Mouse (Mus musculus): ENCODE data around the gene Cpt2. TPM values are rescaled to one million over a fixed set of nuclear protein-coding genes. Genes with fewer than 3 reads are reported as not detected.

Cpt2 gene
- polyA plus RNA-seq (2012; rRNA removed), result 14.1 and 15.6 TPM in 2 replicates

GRCm38 (mm10) chr4:107923145-107923802, at the start of gene Cpt2:
TSS of gene Cpt2 (minus strand) at chr4:107923610.
- peak; percentile 95 for DNase-seq (ENCODE audit: low read depth)
- TF ChIP-seq CTCF (IDR thresholded peaks at IDR 0.05; ENCODE audit: borderline replicate concordance, extremely low read depth, insufficient read depth, insufficient read length) (peak; percentile 1; the same call in 1 of the 2 replicates), POLR2A (IDR thresholded peaks at IDR 0.05; ENCODE audit: borderline replicate concordance, extremely low read depth, insufficient read depth, insufficient read length, poor library complexity, severe bottlenecking) (peak; percentile 38; the same call in 1 of the 2 replicates)

GRCm38 (mm10) chr4:107971162-107971561, 47.8 kb upstream of the Cpt2 start:
- TF ChIP-seq POLR2A (IDR thresholded peaks at IDR 0.05; ENCODE audit: borderline replicate concordance, extremely low read depth, insufficient read depth, insufficient read length, poor library complexity, severe bottlenecking) (no peak), CTCF (IDR thresholded peaks at IDR 0.05; ENCODE audit: borderline replicate concordance, extremely low read depth, insufficient read depth, insufficient read length) (no peak)
- DNase-seq (ENCODE audit: low read depth), result no peak

- TF ChIP-seq CTCF (IDR thresholded peaks at IDR 0.05; ENCODE audit: borderline replicate concordance, extremely low read depth, insufficient read depth, insufficient read length), result no peak
- no peak for TF ChIP-seq POLR2A (IDR thresholded peaks at IDR 0.05; ENCODE audit: borderline replicate concordance, extremely low read depth, insufficient read depth, insufficient read length, poor library complexity, severe bottlenecking)
- no peak for DNase-seq (ENCODE audit: low read depth)
Observed at GRCm38 (mm10) chr4:107969781-107970180, 46.4 kb upstream of the Cpt2 start.

- no peak for DNase-seq (ENCODE audit: low read depth)
- TF ChIP-seq POLR2A (IDR thresholded peaks at IDR 0.05; ENCODE audit: borderline replicate concordance, extremely low read depth, insufficient read depth, insufficient read length, poor library complexity, severe bottlenecking) (no peak), CTCF (IDR thresholded peaks at IDR 0.05; ENCODE audit: borderline replicate concordance, extremely low read depth, insufficient read depth, insufficient read length) (no peak)
Observed at GRCm38 (mm10) chr4:107967966-107968682, 44.7 kb upstream of the Cpt2 start, which contains the start of gene Slc1a7. TSS of gene Slc1a7 (plus strand) at chr4:107968332.

DNA sequence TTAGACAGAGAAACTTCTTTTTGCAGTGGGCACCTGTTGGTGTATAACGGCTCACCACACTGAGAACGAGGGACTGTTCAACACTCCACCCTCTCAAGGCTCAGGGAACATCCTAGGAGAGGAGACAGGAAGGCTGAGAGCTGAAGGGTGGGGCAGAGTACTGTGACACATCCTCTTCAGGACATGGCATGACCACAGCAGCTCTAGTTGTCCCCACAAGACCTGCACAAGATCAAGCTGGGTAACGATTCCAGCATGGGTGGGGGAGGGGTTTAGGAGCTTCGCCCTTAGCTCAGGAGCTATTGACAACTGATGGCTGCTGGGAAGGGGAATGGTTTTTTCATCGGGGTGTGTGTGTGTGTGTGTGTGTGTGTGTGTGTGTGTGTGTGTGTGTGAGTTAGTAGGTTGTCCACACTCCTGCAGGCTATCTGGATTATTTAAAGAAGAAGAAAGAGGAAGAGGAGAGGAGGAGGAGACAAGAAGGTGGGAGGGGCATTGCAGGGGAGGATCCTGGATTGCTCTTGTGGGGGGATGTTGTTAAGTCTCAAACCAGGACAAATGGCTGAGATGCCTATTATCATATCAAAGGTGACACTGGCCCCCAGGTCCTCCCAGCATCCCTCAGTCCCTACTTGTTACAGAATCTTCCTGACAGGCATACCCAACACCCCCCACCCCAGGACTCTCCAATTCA, 43.2 kb upstream of the Cpt2 start:
- TF ChIP-seq CTCF (IDR thresholded peaks at IDR 0.05; ENCODE audit: borderline replicate concordance, extremely low read depth, insufficient read depth, insufficient read length), result no peak
- no peak for TF ChIP-seq POLR2A (IDR thresholded peaks at IDR 0.05; ENCODE audit: borderline replicate concordance, extremely low read depth, insufficient read depth, insufficient read length, poor library complexity, severe bottlenecking)
- no peak for DNase-seq (ENCODE audit: low read depth)

GRCm38 (mm10) chr4:107962792-107963191, 39.4 kb upstream of the Cpt2 start:
- TF ChIP-seq POLR2A (IDR thresholded peaks at IDR 0.05; ENCODE audit: borderline replicate concordance, extremely low read depth, insufficient read depth, insufficient read length, poor library complexity, severe bottlenecking) (no peak), CTCF (IDR thresholded peaks at IDR 0.05; ENCODE audit: borderline replicate concordance, extremely low read depth, insufficient read depth, insufficient read length) (no peak)
- DNase-seq (ENCODE audit: low read depth), result peak; percentile 31

- TF ChIP-seq CTCF (IDR thresholded peaks at IDR 0.05; ENCODE audit: borderline replicate concordance, extremely low read depth, insufficient read depth, insufficient read length) (no peak), POLR2A (IDR thresholded peaks at IDR 0.05; ENCODE audit: borderline replicate concordance, extremely low read depth, insufficient read depth, insufficient read length, poor library complexity, severe bottlenecking) (no peak)
- peak; percentile 62 for DNase-seq (ENCODE audit: low read depth)
Observed at GRCm38 (mm10) chr4:107962044-107962732, 38.8 kb upstream of the Cpt2 start.

DNA sequence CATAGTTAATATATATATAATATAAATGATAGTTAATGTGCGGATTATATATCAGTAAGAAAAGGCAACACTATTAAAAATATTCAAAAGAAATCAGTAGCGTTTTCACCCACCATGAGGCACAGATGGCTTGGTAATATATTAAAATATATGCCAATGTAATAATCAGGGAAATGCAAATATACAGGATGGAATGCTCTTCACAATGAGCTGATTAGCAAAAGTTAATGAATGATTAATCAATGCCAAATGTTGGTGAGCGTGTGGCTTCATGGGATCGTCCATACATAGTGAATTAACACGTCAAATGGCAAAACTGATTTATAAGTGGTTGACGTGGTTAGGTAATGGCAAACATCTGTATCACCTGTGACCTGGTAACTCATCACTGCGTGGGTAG, 35.1 kb upstream of the Cpt2 start:
- peak; percentile 54 for DNase-seq (ENCODE audit: low read depth)
- TF ChIP-seq POLR2A (IDR thresholded peaks at IDR 0.05; ENCODE audit: borderline replicate concordance, extremely low read depth, insufficient read depth, insufficient read length, poor library complexity, severe bottlenecking) (no peak), CTCF (IDR thresholded peaks at IDR 0.05; ENCODE audit: borderline replicate concordance, extremely low read depth, insufficient read depth, insufficient read length) (no peak)

GRCm38 (mm10) chr4:107955691-107956090, 32.3 kb upstream of the Cpt2 start:
- TF ChIP-seq POLR2A (IDR thresholded peaks at IDR 0.05; ENCODE audit: borderline replicate concordance, extremely low read depth, insufficient read depth, insufficient read length, poor library complexity, severe bottlenecking), result no peak
- no peak for TF ChIP-seq CTCF (IDR thresholded peaks at IDR 0.05; ENCODE audit: borderline replicate concordance, extremely low read depth, insufficient read depth, insufficient read length)
- peak; percentile 76 for DNase-seq (ENCODE audit: low read depth)

DNA sequence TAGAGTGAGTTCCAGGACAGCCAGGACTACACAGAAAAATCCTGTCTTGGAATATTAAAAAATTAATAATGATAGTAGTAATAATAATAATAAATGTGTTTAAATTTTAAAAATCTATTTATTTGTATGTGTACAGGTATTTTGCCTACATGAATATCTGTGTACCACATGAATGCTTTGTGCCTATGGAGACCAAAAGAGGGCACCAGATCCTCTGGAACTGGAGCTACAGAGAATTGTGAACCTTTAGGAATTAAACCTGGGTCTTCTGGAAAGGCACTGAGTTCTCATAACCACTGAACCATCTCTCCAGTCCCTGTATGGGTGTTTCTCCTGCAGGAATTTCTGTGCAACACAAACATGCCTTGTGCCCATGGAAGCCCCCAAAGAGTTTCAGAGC, 29.4 kb upstream of the Cpt2 start:
- DNase-seq (ENCODE audit: low read depth), result peak; percentile 51
- no peak for TF ChIP-seq POLR2A (IDR thresholded peaks at IDR 0.05; ENCODE audit: borderline replicate concordance, extremely low read depth, insufficient read depth, insufficient read length, poor library complexity, severe bottlenecking)
- peak; percentile 21; the same call in 1 of the 2 replicates for TF ChIP-seq CTCF (IDR thresholded peaks at IDR 0.05; ENCODE audit: borderline replicate concordance, extremely low read depth, insufficient read depth, insufficient read length)

DNA sequence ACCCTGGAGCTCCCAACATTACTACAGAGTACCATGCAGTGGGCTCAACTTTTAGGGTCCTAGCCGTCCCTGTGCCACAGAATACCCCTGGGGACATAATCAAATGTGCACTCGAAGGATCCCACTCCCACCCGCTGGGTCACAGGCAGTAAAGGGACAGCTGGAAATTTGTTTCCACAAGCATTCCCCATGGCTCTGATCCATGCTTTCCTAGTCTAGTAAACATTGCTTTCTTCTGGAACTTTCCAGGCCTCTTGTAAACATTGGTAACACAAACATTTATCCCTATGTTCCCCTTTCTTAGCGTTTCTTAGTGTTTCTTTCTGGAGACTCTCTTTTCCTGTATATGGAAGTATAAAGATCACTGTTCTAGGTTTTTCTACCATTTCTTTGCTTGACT, 26.5 kb upstream of the Cpt2 start:
- no peak for TF ChIP-seq CTCF (IDR thresholded peaks at IDR 0.05; ENCODE audit: borderline replicate concordance, extremely low read depth, insufficient read depth, insufficient read length)
- no peak for TF ChIP-seq POLR2A (IDR thresholded peaks at IDR 0.05; ENCODE audit: borderline replicate concordance, extremely low read depth, insufficient read depth, insufficient read length, poor library complexity, severe bottlenecking)
- no peak for DNase-seq (ENCODE audit: low read depth)

All from brain, embryonic 14.5 days (tissue).